In genomic region chr2:127435135-127435534, GRCm38 (mm10) we compare ENCODE assay signal across 9 mouse cellular contexts. TPM values are rescaled to one million over a fixed set of nuclear protein-coding genes. Genes with fewer than 3 reads are reported as not detected.
A peak's percentile ranks its signal among the peaks of the same experiment; 100 is the strongest.
DNase-seq lines count a peak whose midpoint lies in the region; ATAC-seq and TF ChIP-seq lines count a peak whose summit lies in the region.
"Had no signal": no experiment of that assay in that cellular context is flagged by ENCODE, and none has a peak within 500 bp of the region (broad histone marks: within the 10 kb centered on the region; RNA-seq: fewer than 3 reads in every experiment).

No protein-coding gene starts in this region.

- peak; percentile 42 for DNase-seq in heart, postnatal 4 days
- DNase-seq in heart, embryonic 10.5 days (ENCODE audit: low spot score), result no peak
- peak; percentile 48 for DNase-seq in thymus, adult 2 months
- DNase-seq in thymus, adult 18-20 months, result no peak
- DNase-seq in embryonic facial prominence, embryonic 10.5 days (ENCODE audit: low spot score), result peak; percentile 69
- peak; percentile 12 for DNase-seq in lung, postnatal 36 days

- no peaks in the 10 kb centered on the region for H3K27me3 ChIP-seq in heart, embryonic 10.5 days (ENCODE audit: insufficient read depth, poor library complexity, severe bottlenecking)
- no peaks in the 10 kb centered on the region for H3K27me3 ChIP-seq in thymus, adult 2 months (ENCODE audit: control insufficient read depth, insufficient read depth, low read length)
- no peaks in the 10 kb centered on the region for H3K27me3 ChIP-seq in embryonic facial prominence, embryonic 10.5 days (replicated peaks; ENCODE audit: low read depth, poor library complexity, severe bottlenecking)

- ATAC-seq in erythroid progenitor cell, adult 5-6 weeks (replicated peaks; ENCODE audit: low FRiP score, poor library complexity, severe bottlenecking), result no peak
- no peak for ATAC-seq in frontal cortex, adult (ENCODE audit: low TSS enrichment)

- WGBS in heart, embryonic 10.5 days, result 21% methylated on average over 2 of the region's 2 CpGs
- 40% methylated on average over 2 of the region's 2 CpGs for WGBS in thymus, adult 2 months
- WGBS in embryonic facial prominence, embryonic 10.5 days, result 41% methylated on average over 2 of the region's 2 CpGs

- peaks cover 49% of the 10 kb centered on the region for H3K36me3 ChIP-seq in heart, embryonic 10.5 days
- H3K36me3 ChIP-seq in thymus, adult 2 months (ENCODE audit: control insufficient read depth, insufficient read depth, low read length), result no peaks in the 10 kb centered on the region
- H3K36me3 ChIP-seq in embryonic facial prominence, embryonic 10.5 days (replicated peaks), result peaks cover 67% of the 10 kb centered on the region

- no peak for TF ChIP-seq POLR2A in thymus, adult 2 months (IDR thresholded peaks at IDR 0.05; ENCODE audit: control insufficient read depth, extremely low read depth, insufficient read depth, low read length, poor library complexity)

- TF ChIP-seq CTCF in thymus, adult 2 months (IDR thresholded peaks at IDR 0.05; ENCODE audit: borderline replicate concordance, control insufficient read depth, extremely low read depth, insufficient read depth, low read length, poor library complexity), result no peak; the same call in 1 of the 2 replicates

- H3K9me3 ChIP-seq in heart, embryonic 10.5 days, result no peaks in the 10 kb centered on the region
- H3K9me3 ChIP-seq in embryonic facial prominence, embryonic 10.5 days, result no peaks in the 10 kb centered on the region

- H3K4me3 ChIP-seq in heart, embryonic 10.5 days, result no peak overlapping the region
- no peak overlapping the region for H3K4me3 ChIP-seq in thymus, adult 2 months (ENCODE audit: control insufficient read depth, insufficient read depth, low read length)
- H3K4me3 ChIP-seq in embryonic facial prominence, embryonic 10.5 days, result no peak overlapping the region

- peaks cover 6% of the 10 kb centered on the region; the same call in 1 of the 2 replicates for H3K4me1 ChIP-seq in heart, embryonic 10.5 days
- no peaks in the 10 kb centered on the region for H3K4me1 ChIP-seq in thymus, adult 2 months (replicated peaks; ENCODE audit: control insufficient read depth, insufficient read depth, low read length)
- H3K4me1 ChIP-seq in embryonic facial prominence, embryonic 10.5 days, result no peaks in the 10 kb centered on the region

- no peak overlapping the region for H3K27ac ChIP-seq in heart, embryonic 10.5 days
- H3K27ac ChIP-seq in thymus, adult 2 months (ENCODE audit: control insufficient read depth, insufficient read depth, low read length), result no peak overlapping the region
- no peak overlapping the region for H3K27ac ChIP-seq in embryonic facial prominence, embryonic 10.5 days (replicated peaks)

RNA-seq across cellular contexts. Expression of gene Fahd2a, which starts 9.2 kb away (rescaled TPM):
- 10 to 100 TPM; 20.4 to 21.0 TPM for total RNA-seq in heart, postnatal 4 days (2021)
- polyA plus RNA-seq in heart, embryonic 10.5 days (2016; fragmentation: Nextera tagmentation; extraction: Ambion mirVana), result 24.5 and 27.8 TPM in 2 replicates
- polyA plus RNA-seq in thymus, adult 2 months (2012; rRNA removed), result 13.4 and 17.0 TPM in 2 replicates
- 22.9 and 23.1 TPM in 2 replicates for polyA plus RNA-seq in embryonic facial prominence, embryonic 10.5 days (2016; fragmentation: Nextera tagmentation; extraction: Ambion mirVana)
- total RNA-seq in erythroid progenitor cell, adult 5-6 weeks (2015; ENCODE audit: low replicate concordance), result 10.5 and 18.0 TPM in 2 replicates
- total RNA-seq in erythroid progenitor cell, adult 5-6 weeks (2017; ENCODE audit: low replicate concordance), result 2.4 TPM in 1 of 2 replicates, not detected in the other

RNA-seq across cellular contexts. Expression of gene Gpat2, which starts 10.1 kb away (rescaled TPM):
- total RNA-seq in heart, postnatal 4 days (2021), result under 1 TPM in 1 of 2 experiments, not detected in 1; 0.10 TPM
- 0.28 and 0.71 TPM in 2 replicates for polyA plus RNA-seq in heart, embryonic 10.5 days (2016; fragmentation: Nextera tagmentation; extraction: Ambion mirVana)
- polyA plus RNA-seq in thymus, adult 2 months (2012; rRNA removed), result 0.31 and 0.85 TPM in 2 replicates
- polyA plus RNA-seq in embryonic facial prominence, embryonic 10.5 days (2016; fragmentation: Nextera tagmentation; extraction: Ambion mirVana), result 0.12 and 0.26 TPM in 2 replicates
- not detected in 2 replicates for total RNA-seq in erythroid progenitor cell, adult 5-6 weeks (2015; ENCODE audit: low replicate concordance)
- not detected in 2 replicates for total RNA-seq in erythroid progenitor cell, adult 5-6 weeks (2017; ENCODE audit: low replicate concordance)
- total RNA-seq: neutrophil, adult 5-6 weeks had no signal

Comparison
In these comparisons a context has a peak if more than half of its experiments do, and no peak if none do; other contexts are left out.
1. DNase-seq: peak in heart, postnatal 4 days (single experiment), thymus, adult 2 months (single experiment), embryonic facial prominence, embryonic 10.5 days (single experiment) and lung, postnatal 36 days (single experiment); none in heart, embryonic 10.5 days (single experiment) and thymus, adult 18-20 months (0 of 2).